Mouse (Mus musculus): ENCODE data around the gene C2cd5. TPM values are rescaled to one million over a fixed set of nuclear protein-coding genes. Genes with fewer than 3 reads are reported as not detected.

C2cd5 gene
- polyA plus RNA-seq, 1 experiment: 6.4 TPM

- Histone ChIP-seq H3K27me3 (ENCODE audit: control insufficient read depth, insufficient read depth, insufficient read length) (no peaks in the 10 kb centered on the region), H3K4me2 (ENCODE audit: low read depth) (no peak overlapping the region), H3K36me3 (ENCODE audit: control insufficient read depth, insufficient read depth) (no peaks in the 10 kb centered on the region), H3K4me3 (no peak overlapping the region), H3K79me2 (ENCODE audit: control insufficient read depth, insufficient read depth) (no peaks in the 10 kb centered on the region), H3ac (ENCODE audit: control insufficient read depth, insufficient read length) (no peak overlapping the region)
- TF ChIP-seq E2F4 (IDR thresholded peaks at IDR 0.05; ENCODE audit: insufficient read depth): no peak
- no peak for TF ChIP-seq MYOD1 (IDR thresholded peaks at IDR 0.05; ENCODE audit: control insufficient read depth in 1 of 3, insufficient read length in 2 of 3, low read depth in 2 of 3)
- TF ChIP-seq TCF3 (IDR thresholded peaks at IDR 0.05; ENCODE audit: insufficient read length, low read depth): no peak
- TF ChIP-seq POLR2A (IDR thresholded peaks at IDR 0.05; ENCODE audit: insufficient read length, low read depth): no peak
- TF ChIP-seq USF1 (IDR thresholded peaks at IDR 0.05; ENCODE audit: low read depth): no peak
- TF ChIP-seq MYOG (IDR thresholded peaks at IDR 0.05; ENCODE audit: control insufficient read depth in 1 of 3, insufficient read depth in 1 of 3, insufficient read length in 2 of 3, low read depth in 2 of 3): no peak
- no peak for TF ChIP-seq POLR2AphosphoS2 (IDR thresholded peaks at IDR 0.05; ENCODE audit: insufficient read length, low read depth)
Measured at GRCm38 (mm10) chr6:143139417-143139816, 39.5 kb upstream of the C2cd5 start.

GRCm38 (mm10) chr6:143137341-143137740 lies 37.4 kb upstream of the C2cd5 start:
- Histone ChIP-seq H3ac (ENCODE audit: control insufficient read depth, insufficient read length) (no peak overlapping the region), H3K27me3 (ENCODE audit: control insufficient read depth, insufficient read depth, insufficient read length) (no peaks in the 10 kb centered on the region), H3K79me2 (ENCODE audit: control insufficient read depth, insufficient read depth) (no peaks in the 10 kb centered on the region), H3K4me3 (no peak overlapping the region), H3K4me2 (ENCODE audit: low read depth) (no peak overlapping the region), H3K36me3 (ENCODE audit: control insufficient read depth, insufficient read depth) (no peaks in the 10 kb centered on the region)
- TF ChIP-seq TCF12 (IDR thresholded peaks at IDR 0.05; ENCODE audit: insufficient read depth, poor library complexity, severe bottlenecking) (no peak), E2F4 (IDR thresholded peaks at IDR 0.05; ENCODE audit: insufficient read depth) (no peak), POLR2A (IDR thresholded peaks at IDR 0.05; ENCODE audit: insufficient read length, low read depth) (no peak), MYOG (IDR thresholded peaks at IDR 0.05; ENCODE audit: control insufficient read depth in 1 of 3, insufficient read depth in 1 of 3, insufficient read length in 2 of 3, low read depth in 2 of 3) (no peak), REST (IDR thresholded peaks at IDR 0.05; ENCODE audit: insufficient read depth, insufficient read length) (no peak), MAX (IDR thresholded peaks at IDR 0.05; ENCODE audit: low read depth) (no peak), TCF3 (IDR thresholded peaks at IDR 0.05; ENCODE audit: insufficient read length, low read depth) (no peak), CEBPB (IDR thresholded peaks at IDR 0.05; ENCODE audit: insufficient read depth, poor library complexity, severe bottlenecking) (no peak), USF1 (IDR thresholded peaks at IDR 0.05; ENCODE audit: low read depth) (no peak), POLR2AphosphoS2 (IDR thresholded peaks at IDR 0.05; ENCODE audit: insufficient read length, low read depth) (no peak), MYOD1 (IDR thresholded peaks at IDR 0.05; ENCODE audit: control insufficient read depth in 1 of 3, insufficient read length in 2 of 3, low read depth in 2 of 3) (no peak)

- no peaks in the 10 kb centered on the region for H3K36me3 ChIP-seq (ENCODE audit: control insufficient read depth, insufficient read depth)
- no peak overlapping the region for H3K4me2 ChIP-seq (ENCODE audit: low read depth)
- no peaks in the 10 kb centered on the region for H3K27me3 ChIP-seq (ENCODE audit: control insufficient read depth, insufficient read depth, insufficient read length)
- H3K4me3 ChIP-seq: no peak overlapping the region
- TF ChIP-seq POLR2A (IDR thresholded peaks at IDR 0.05; ENCODE audit: insufficient read length, low read depth) (no peak), REST (IDR thresholded peaks at IDR 0.05; ENCODE audit: insufficient read depth, insufficient read length) (no peak), TCF3 (IDR thresholded peaks at IDR 0.05; ENCODE audit: insufficient read length, low read depth) (no peak)
- H3K79me2 ChIP-seq (ENCODE audit: control insufficient read depth, insufficient read depth): no peaks in the 10 kb centered on the region
- no peak overlapping the region for H3ac ChIP-seq (ENCODE audit: control insufficient read depth, insufficient read length)
Measured at GRCm38 (mm10) chr6:143136688-143137087, 36.7 kb upstream of the C2cd5 start.

- no peak overlapping the region for H3ac ChIP-seq (ENCODE audit: control insufficient read depth, insufficient read length)
- no peak for TF ChIP-seq MYOG (IDR thresholded peaks at IDR 0.05; ENCODE audit: control insufficient read depth in 1 of 3, insufficient read depth in 1 of 3, insufficient read length in 2 of 3, low read depth in 2 of 3)
- no peak for TF ChIP-seq MYOD1 (IDR thresholded peaks at IDR 0.05; ENCODE audit: control insufficient read depth in 1 of 3, insufficient read length in 2 of 3, low read depth in 2 of 3)
- no peak for TF ChIP-seq CEBPB (IDR thresholded peaks at IDR 0.05; ENCODE audit: insufficient read depth, poor library complexity, severe bottlenecking)
- TF ChIP-seq MAX (IDR thresholded peaks at IDR 0.05; ENCODE audit: low read depth): no peak
- TF ChIP-seq TCF3 (IDR thresholded peaks at IDR 0.05; ENCODE audit: insufficient read length, low read depth): no peak
- no peak for TF ChIP-seq E2F4 (IDR thresholded peaks at IDR 0.05; ENCODE audit: insufficient read depth)
- no peak for TF ChIP-seq TCF12 (IDR thresholded peaks at IDR 0.05; ENCODE audit: insufficient read depth, poor library complexity, severe bottlenecking)
- no peak for TF ChIP-seq POLR2AphosphoS2 (IDR thresholded peaks at IDR 0.05; ENCODE audit: insufficient read length, low read depth)
- TF ChIP-seq REST (IDR thresholded peaks at IDR 0.05; ENCODE audit: insufficient read depth, insufficient read length): no peak
- TF ChIP-seq SRF (IDR thresholded peaks at IDR 0.05; ENCODE audit: control insufficient read depth, insufficient read length, low read depth): no peak
- TF ChIP-seq POLR2A (IDR thresholded peaks at IDR 0.05; ENCODE audit: insufficient read length, low read depth): no peak
- TF ChIP-seq USF1 (IDR thresholded peaks at IDR 0.05; ENCODE audit: low read depth): no peak
- no peaks in the 10 kb centered on the region for H3K36me3 ChIP-seq (ENCODE audit: control insufficient read depth, insufficient read depth)
Measured at GRCm38 (mm10) chr6:143135097-143135496, 35.2 kb upstream of the C2cd5 start.

GRCm38 (mm10) chr6:143133150-143133549 lies 33.2 kb upstream of the C2cd5 start:
- H3K36me3 ChIP-seq (ENCODE audit: control insufficient read depth, insufficient read depth): no peaks in the 10 kb centered on the region
- no peaks in the 10 kb centered on the region for H3K79me2 ChIP-seq (ENCODE audit: control insufficient read depth, insufficient read depth)
- H3ac ChIP-seq (ENCODE audit: control insufficient read depth, insufficient read length): no peak overlapping the region
- no peak overlapping the region for H3K4me2 ChIP-seq (ENCODE audit: low read depth)
- no peak overlapping the region for H3K4me3 ChIP-seq
- TF ChIP-seq TCF3 (IDR thresholded peaks at IDR 0.05; ENCODE audit: insufficient read length, low read depth): no peak
- no peak for TF ChIP-seq MAX (IDR thresholded peaks at IDR 0.05; ENCODE audit: low read depth)
- TF ChIP-seq E2F4 (IDR thresholded peaks at IDR 0.05; ENCODE audit: insufficient read depth): no peak
- no peak for TF ChIP-seq REST (IDR thresholded peaks at IDR 0.05; ENCODE audit: insufficient read depth, insufficient read length)
- TF ChIP-seq USF1 (IDR thresholded peaks at IDR 0.05; ENCODE audit: low read depth): no peak
- TF ChIP-seq POLR2A (IDR thresholded peaks at IDR 0.05; ENCODE audit: insufficient read length, low read depth): no peak
- TF ChIP-seq CEBPB (IDR thresholded peaks at IDR 0.05; ENCODE audit: insufficient read depth, poor library complexity, severe bottlenecking): no peak
- H3K27me3 ChIP-seq (ENCODE audit: control insufficient read depth, insufficient read depth, insufficient read length): no peaks in the 10 kb centered on the region

More at GRCm38 (mm10) chr6:143135097-143135496, 35.2 kb upstream of the C2cd5 start:
- H3K4me3 ChIP-seq: no peak overlapping the region
- H3K4me2 ChIP-seq (ENCODE audit: low read depth): no peak overlapping the region
- H3K27me3 ChIP-seq (ENCODE audit: control insufficient read depth, insufficient read depth, insufficient read length): no peaks in the 10 kb centered on the region
- no peaks in the 10 kb centered on the region for H3K79me2 ChIP-seq (ENCODE audit: control insufficient read depth, insufficient read depth)
